Mouse (Mus musculus): ENCODE data around the gene Gtf2h5.

Gtf2h5 gene

DNA sequence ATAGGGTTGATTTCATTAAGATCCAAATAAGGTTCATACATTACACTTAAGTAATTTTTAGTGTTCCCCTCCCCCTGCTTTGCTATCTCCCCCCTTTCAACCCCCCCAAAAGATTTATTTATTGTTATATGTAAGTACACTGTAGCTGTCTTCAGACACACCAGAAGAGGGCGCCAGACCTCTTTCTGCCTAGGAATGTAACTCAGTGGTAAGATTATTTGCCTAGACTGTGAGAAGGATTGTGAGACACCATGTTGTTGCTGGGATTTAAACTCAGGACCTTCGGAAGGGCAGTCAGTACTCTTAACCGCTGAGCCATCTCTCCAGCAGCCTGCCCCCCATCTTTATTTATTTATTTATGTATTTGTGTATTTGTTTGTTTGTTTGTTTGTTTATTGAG, 31.4 kb downstream of the Gtf2h5 start:
- peak; percentile 63 for DNase-seq (ENCODE audit: low read depth, low spot score)

DNA sequence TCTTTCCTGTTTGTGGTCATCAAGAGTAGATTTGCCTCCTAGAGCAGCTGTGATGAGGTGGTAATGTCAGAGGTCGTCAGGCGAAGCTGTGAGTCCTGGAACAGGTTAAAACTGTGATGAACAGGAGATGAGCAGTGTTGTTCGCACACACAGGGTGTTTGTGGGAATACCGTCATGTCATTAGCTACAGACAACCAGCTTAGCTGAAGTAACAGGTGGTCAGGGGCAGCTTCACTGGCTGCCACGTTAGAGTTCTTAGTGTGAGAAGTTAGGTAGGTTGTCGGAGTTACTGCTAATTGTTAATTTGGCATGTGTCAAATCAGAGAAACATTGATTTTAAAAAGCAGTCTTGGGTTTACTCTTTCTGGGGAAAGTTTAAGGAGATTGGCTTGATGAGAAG, 34.1 kb downstream of the Gtf2h5 start:
- no peak for DNase-seq (ENCODE audit: low read depth, low spot score)

DNA sequence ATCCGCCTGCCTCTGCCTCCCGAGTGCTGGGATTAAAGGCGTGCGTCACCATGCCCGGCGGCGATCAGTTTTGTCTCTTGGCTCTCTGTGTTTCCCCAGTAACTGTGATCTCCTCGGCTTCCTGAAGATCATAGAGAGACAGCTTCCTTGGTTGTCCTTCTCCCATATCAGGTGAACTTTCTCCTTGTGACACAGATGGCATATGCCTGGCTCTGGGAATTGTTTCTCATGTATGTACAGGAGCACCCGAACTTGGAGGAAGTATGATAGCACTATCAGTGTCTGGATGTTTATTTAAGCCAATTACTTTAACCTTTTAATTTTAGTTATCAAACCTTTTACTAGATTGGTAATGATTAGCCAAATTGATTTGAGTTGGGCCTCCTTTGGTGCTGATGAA, 35.5 kb downstream of the Gtf2h5 start:
- DNase-seq (ENCODE audit: low read depth, low spot score), result no peak

DNA sequence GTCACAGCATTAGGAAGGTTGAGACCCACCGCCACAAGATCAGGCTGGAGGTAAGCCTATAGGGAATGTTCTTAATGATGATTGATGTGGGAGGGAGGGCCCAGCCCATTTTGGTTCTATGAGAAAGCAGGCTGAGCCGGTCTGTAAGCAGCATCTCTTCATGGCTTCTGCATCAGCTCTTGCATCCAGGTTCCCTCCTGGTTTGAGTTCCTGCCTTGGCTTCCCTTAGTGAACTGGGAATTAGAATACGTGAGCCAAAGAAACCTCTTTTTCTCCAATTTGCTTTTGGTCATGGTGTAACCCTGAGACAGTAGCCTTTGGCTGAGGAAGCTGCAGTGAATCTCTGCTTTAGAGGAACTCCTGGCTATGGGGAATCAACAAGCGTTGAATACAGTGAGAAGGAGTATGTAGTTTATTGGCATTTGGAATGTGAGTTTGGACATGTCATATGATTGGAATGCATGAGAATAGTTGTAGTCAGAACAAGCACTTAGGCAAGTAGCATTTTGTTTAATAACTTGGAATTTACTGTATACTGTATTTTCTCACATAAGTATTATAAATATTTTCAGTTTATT, 37.7 kb downstream of the Gtf2h5 start:
- peak; percentile 50 for DNase-seq (ENCODE audit: low read depth, low spot score)

DNA sequence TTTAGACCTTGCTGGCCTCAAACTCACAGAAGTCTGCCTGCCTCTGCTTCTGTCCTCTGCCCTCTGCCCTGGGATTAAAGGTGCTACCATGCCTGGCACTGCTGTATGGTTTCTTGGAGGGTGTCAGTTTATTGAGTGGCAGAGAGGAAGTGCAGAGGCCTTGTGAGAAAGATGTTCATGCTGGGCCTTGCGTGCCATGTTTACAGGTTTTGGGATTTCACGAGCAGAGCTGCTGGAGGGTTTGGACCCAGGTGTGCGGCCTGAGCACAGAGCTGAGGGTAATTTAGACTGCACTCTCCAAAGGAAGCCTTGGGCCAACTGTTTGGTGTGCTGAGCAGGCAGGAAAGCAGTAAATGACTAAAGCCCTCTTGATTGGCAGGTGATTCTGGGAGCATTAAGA, 38.3 kb downstream of the Gtf2h5 start:
- DNase-seq (ENCODE audit: low read depth, low spot score), result peak; percentile 23

DNA sequence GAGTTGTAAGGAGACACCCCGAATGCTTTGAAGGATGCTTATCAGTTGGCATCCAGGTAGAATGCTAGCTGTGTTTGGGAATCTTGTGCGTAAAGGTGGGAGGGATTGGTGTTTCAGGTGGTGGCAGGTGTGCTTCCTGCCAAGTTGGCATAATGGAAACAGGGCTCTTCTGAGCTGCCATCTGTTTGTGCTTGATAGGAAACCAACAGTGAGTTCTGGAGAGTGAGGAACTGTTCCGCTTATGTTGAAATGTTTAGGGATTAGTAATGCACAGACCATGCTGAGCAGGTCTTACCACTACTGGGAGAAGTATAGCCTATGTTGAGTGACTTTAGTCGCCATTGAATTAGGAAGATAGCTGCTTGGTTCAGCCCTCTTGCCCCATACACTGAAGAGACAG, 39.3 kb downstream of the Gtf2h5 start:
- peak; percentile 97 for DNase-seq (ENCODE audit: low read depth, low spot score)

DNA sequence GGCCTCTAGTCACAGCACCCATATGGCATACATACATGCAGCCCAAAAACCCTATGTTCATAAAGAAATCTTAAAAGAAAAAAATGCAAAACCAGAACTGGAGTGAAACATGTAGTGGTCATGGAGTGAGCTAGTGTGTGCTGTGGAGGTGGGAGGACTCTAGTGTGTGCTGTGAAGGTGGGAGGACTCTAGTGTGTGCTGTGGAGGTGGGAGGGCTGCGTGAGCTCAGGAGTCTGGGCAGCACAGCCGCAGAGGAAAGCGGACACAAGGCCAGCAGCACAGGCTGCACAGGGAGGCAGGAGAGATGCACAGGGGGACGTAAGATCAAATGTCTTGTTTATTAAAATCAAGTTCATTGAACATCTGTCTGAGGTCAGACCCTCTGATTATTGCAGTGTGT, 44.2 kb downstream of the Gtf2h5 start:
- DNase-seq (ENCODE audit: low read depth, low spot score), result peak; percentile 52

DNA sequence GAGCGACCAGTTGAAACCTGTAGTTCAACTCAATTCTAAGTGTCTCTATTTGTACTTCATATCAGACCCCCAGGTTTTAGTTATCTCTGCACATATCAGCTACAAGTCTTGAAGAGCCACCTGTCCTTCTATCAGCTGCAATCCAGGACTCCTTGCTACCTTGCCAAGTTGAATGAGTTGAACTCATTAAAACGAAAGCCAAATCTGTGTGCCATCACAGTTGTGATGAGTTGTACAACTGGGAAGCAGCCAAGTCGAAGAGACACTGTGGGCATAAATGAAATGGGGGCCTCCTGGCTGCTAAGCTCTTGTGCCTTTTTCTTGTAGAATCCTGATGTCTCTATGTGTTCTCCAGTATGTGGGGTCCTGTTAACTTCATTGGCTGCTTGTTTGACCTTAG, 45.9 kb downstream of the Gtf2h5 start:
- peak; percentile 68 for DNase-seq (ENCODE audit: low read depth, low spot score)

DNA sequence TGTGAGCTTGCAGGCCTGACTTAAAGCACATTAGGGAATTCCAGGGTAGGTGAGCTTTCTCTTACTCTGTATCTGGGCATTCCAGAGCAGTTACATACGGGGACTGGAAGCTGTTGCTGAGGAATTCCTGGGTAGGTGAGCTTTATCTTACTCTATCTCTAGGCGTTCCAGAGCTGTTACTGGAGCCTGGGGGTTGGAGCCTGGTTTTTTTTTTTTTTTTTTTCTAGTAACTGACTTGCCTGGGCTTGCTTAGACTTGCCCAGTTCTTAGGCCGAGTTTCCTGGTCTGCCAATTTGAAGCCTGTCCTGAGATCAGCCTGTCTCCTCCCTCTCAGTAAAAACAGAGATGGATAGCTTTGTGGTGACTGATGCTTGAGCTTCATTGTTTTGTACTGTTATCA, 48.5 kb downstream of the Gtf2h5 start:
- no peak for DNase-seq (ENCODE audit: low read depth, low spot score)

DNA sequence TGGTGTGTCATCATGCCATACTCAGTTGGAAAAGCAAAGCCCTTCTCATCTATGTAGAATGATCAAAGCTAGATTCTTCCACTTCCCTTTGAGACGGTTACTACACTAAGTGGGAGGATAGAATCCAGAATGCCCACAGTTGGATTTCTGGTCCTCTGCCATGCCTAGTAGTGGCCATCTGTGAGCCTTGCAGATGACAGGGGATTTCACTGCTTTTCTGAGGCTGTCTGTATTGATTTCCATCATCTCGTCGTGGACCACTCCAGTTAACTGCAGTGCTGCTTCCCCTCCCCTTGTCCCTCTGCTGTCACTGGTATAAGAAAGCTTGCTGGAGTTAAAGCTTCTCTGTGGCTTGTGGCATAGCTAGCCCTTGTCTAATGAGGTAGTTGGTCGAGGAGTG, 49.8 kb downstream of the Gtf2h5 start:
- peak; percentile 96 for DNase-seq (ENCODE audit: low read depth, low spot score)

DNA sequence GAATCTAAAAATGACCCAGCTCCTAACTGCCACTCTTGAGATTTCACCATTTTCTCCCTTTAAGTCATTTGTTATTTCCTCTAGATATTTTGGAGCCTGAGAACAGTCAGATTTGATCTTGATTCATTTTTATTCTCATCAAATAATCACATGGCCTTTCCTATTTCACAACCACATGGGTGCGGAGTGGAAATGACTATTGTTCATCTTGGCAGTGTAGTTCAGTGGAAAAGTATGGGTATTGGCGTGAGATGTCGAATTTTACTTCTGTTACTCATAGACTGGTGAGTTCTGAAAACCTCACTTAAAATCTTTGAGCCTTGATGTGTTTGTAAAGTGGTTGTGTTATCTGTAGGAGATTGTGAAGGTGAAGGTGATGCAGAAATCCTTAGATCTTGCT, 51.5 kb downstream of the Gtf2h5 start:
- DNase-seq (ENCODE audit: low read depth, low spot score), result no peak

Data from brain, adult 2 months (tissue).